Mouse (Mus musculus) cerebellum, adult 2 months (tissue): ENCODE measurements around the gene Ufsp2. TPM values are rescaled to one million over a fixed set of nuclear protein-coding genes. Genes with fewer than 3 reads are reported as not detected.

Experiments
- DNase-seq, 2 experiments: peaks; one replicate each; pipeline ENCODE4 v3.0.0; 2021
- H3K27ac ChIP-seq: fragments of 200-500 bp; 2 replicates; pipeline ENCODE4 v1.5.1; 2012; ENCODE audit warnings: low read length, control low read depth, inconsistent platforms; ENCODE audit not compliant: insufficient read depth
- H3K27me3 ChIP-seq: fragments of 200-500 bp; 2 replicates; pipeline ENCODE4 v1.6.1; 2012; ENCODE audit warnings: inconsistent platforms, mild to moderate bottlenecking, low read length, moderate library complexity; ENCODE audit not compliant: control insufficient read depth, insufficient read depth
- H3K4me1 ChIP-seq: fragments of 200-500 bp; 2 replicates; pipeline ENCODE4 v1.6.1; 2011; ENCODE audit warnings: low read length; ENCODE audit not compliant: control insufficient read depth, insufficient read depth
- H3K4me3 ChIP-seq: fragments of 200-500 bp; replicated peaks from 2 replicates; pipeline ENCODE3; 2011; ENCODE audit warnings: mild to moderate bottlenecking, low read depth, low read length, control low read depth; ENCODE audit not compliant: insufficient read depth
- CTCF ChIP-seq: fragments of 200-500 bp; IDR thresholded peaks from 2 replicates; pipeline ENCODE4 v1.5.1; 2011; ENCODE audit warnings: low read depth, mild to moderate bottlenecking, control low read depth, low read length, moderate library complexity, borderline replicate concordance; ENCODE audit not compliant: insufficient read depth
- POLR2A ChIP-seq: fragments of 200-500 bp; IDR thresholded peaks from 2 replicates; pipeline ENCODE4 v1.6.1; 2011; ENCODE audit warnings: low read length, control low read depth, borderline replicate concordance; ENCODE audit not compliant: insufficient read depth
- WGBS: fragments of 180-500 bp; shearing (Covaris S2); methylation state at CpG from one replicate; pipeline ENCODE4 v1.1.7; 2018; 5-methylcytosine and 5-hydroxymethylcytosine counted together
- polyA plus RNA-seq: library from polyadenylated mRNA; depleted of rRNA; stranded (reverse); fragments of >200 nt; gene quantifications from 2 replicates; pipeline ENCODE4 v1.2.3, GENCODE M21; 2012; rRNA removed

The Ufsp2 gene
- polyA plus RNA-seq, 1 experiment = 71.4 TPM

GRCm38 (mm10) chr8:46022758-46023157, 47.4 kb downstream of the Ufsp2 start:
- WGBS = 85% methylated on average over 9 of the region's 9 CpGs
- no peaks in the 10 kb centered on the region for H3K27me3 ChIP-seq
- no peak for TF ChIP-seq POLR2A
- TF ChIP-seq CTCF = no peak
- H3K4me1 ChIP-seq = no peaks in the 10 kb centered on the region
- DNase-seq = no peak
- no peak overlapping the region for H3K4me3 ChIP-seq
- H3K27ac ChIP-seq = no peak overlapping the region

- no peak for TF ChIP-seq CTCF
- TF ChIP-seq POLR2A = no peak
- 47% methylated on average over 4 of the region's 4 CpGs for WGBS
- DNase-seq = no peak
- Histone ChIP-seq H3K4me1 (no peaks in the 10 kb centered on the region), H3K4me3 (no peak overlapping the region), H3K27me3 (no peaks in the 10 kb centered on the region), H3K27ac (no peak overlapping the region)
Observed at GRCm38 (mm10) chr8:46024392-46024791, 49.1 kb downstream of the Ufsp2 start.

- TF ChIP-seq POLR2A (no peak), CTCF (no peak)
- H3K4me1 ChIP-seq = no peaks in the 10 kb centered on the region
- no peaks in the 10 kb centered on the region for H3K27me3 ChIP-seq
Observed at GRCm38 (mm10) chr8:46036217-46036616, 60.9 kb downstream of the Ufsp2 start.

GRCm38 (mm10) chr8:46039666-46040065, 64.3 kb downstream of the Ufsp2 start:
- Histone ChIP-seq H3K4me3 (no peak overlapping the region), H3K27me3 (no peaks in the 10 kb centered on the region), H3K27ac (no peak overlapping the region), H3K4me1 (no peaks in the 10 kb centered on the region)
- TF ChIP-seq CTCF (no peak), POLR2A (no peak)
- WGBS = 12% methylated on average over 1 of the region's 1 CpGs
- no peak for DNase-seq

More at GRCm38 (mm10) chr8:46036217-46036616, 60.9 kb downstream of the Ufsp2 start:
- H3K4me3 ChIP-seq = no peak overlapping the region
- no peak for DNase-seq
- WGBS = 70% methylated on average over 11 of the region's 11 CpGs
- no peak overlapping the region for H3K27ac ChIP-seq

GRCm38 (mm10) chr8:46040260-46040659, 64.9 kb downstream of the Ufsp2 start:
- 71% methylated on average over 13 of the region's 13 CpGs for whole genome bisulfite sequencing
- Histone ChIP-seq H3K27me3 (no peaks in the 10 kb centered on the region), H3K4me1 (no peaks in the 10 kb centered on the region), H3K27ac (no peak overlapping the region; the same call in 1 of the 2 replicates), H3K4me3 (no peak overlapping the region)
- no peak for DNase-seq
- no peak for TF ChIP-seq CTCF
- TF ChIP-seq POLR2A = no peak

Other genes with a start within 250 kb of the Ufsp2 start
- 3.8 and 4.2 TPM in 2 replicates for gene Pdlim3, start 90.1 kb upstream of the Ufsp2 start, polyA plus RNA-seq
- gene Ccdc110, start 40.9 kb upstream of the Ufsp2 start, polyA plus RNA-seq = not detected in 2 replicates
- 5.1 and 6.9 TPM in 2 replicates for gene 1700029J07Rik, start 276 bp upstream of the Ufsp2 start, polyA plus RNA-seq
- gene Lrp2bp, start 23.8 kb downstream of the Ufsp2 start, polyA plus RNA-seq = 0.29 and 0.34 TPM in 2 replicates
- gene Ankrd37, start 30.2 kb downstream of the Ufsp2 start, polyA plus RNA-seq = 19.6 and 20.4 TPM in 2 replicates
- gene Cfap97, start 176.2 kb downstream of the Ufsp2 start, polyA plus RNA-seq = 17.4 and 17.5 TPM in 2 replicates
- gene Snx25, start 176.6 kb downstream of the Ufsp2 start, polyA plus RNA-seq = 35.4 and 36.1 TPM in 2 replicates
- gene Slc25a4, start 235.8 kb downstream of the Ufsp2 start, polyA plus RNA-seq = 876 and 917 TPM in 2 replicates